Mouse (Mus musculus): ENCODE results near the gene Oaz2. TPM values are rescaled to one million over a fixed set of nuclear protein-coding genes. Genes with fewer than 3 reads are reported as not detected.

Oaz2 gene
- total RNA-seq, 2 experiments from 2014 or later = 202 to 214 TPM

Other genes with a start within 250 kb of the Oaz2 start
- not detected for gene Slc51b, start 245.0 kb upstream of the Oaz2 start, total RNA-seq (2021)
- gene Mtfmt, start 232.2 kb upstream of the Oaz2 start, total RNA-seq (2021) = 10 to 100 TPM; 19.3 to 21.3 TPM
- 10 to 100 TPM; 27.2 to 34.5 TPM for gene Spg21, start 207.1 kb upstream of the Oaz2 start, total RNA-seq (2021)
- 1 to 10 TPM; 1.5 to 2.0 TPM for gene Ankdd1a, start 147.8 kb upstream of the Oaz2 start, total RNA-seq (2021)
- 1 to 10 TPM; 5.6 to 8.4 TPM for gene Plekho2, start 88.0 kb upstream of the Oaz2 start, total RNA-seq (2021)
- 1 to 10 TPM; 1.1 to 1.4 TPM for gene Pif1, start 80.8 kb upstream of the Oaz2 start, total RNA-seq (2021)
- 1 to 10 TPM; 1.9 to 2.4 TPM for gene Rbpms2, start 38.4 kb upstream of the Oaz2 start, total RNA-seq (2021)
- 10 to 100 TPM; 49.1 to 51.0 TPM for gene Zfp609, start 159.6 kb downstream of the Oaz2 start, total RNA-seq (2021)
- gene Pclaf, start 222.2 kb downstream of the Oaz2 start, total RNA-seq (2021) = 1 to 10 TPM; 4.8 to 6.1 TPM
- gene Trip4, start 240.8 kb downstream of the Oaz2 start, total RNA-seq (2021) = 10 to 100 TPM; 35.7 to 39.0 TPM
- 10 to 100 TPM; 49.6 to 50.7 TPM for gene Csnk1g1, start 240.9 kb downstream of the Oaz2 start, total RNA-seq (2021)

Measured in layer of hippocampus, postnatal 10 days (tissue).